Mouse (Mus musculus): ENCODE measurements around the gene Tbc1d16. TPM values are rescaled to one million over a fixed set of nuclear protein-coding genes. Genes with fewer than 3 reads are reported as not detected.
"Not testable (repeated sequence)": the region's sequence is repeated elsewhere in the genome, so short reads cannot be mapped to it uniquely, and the experiment has no call there.

The Tbc1d16 gene
- polyA plus RNA-seq, 1 experiment from 2014 or later: 27.2 TPM

DNA sequence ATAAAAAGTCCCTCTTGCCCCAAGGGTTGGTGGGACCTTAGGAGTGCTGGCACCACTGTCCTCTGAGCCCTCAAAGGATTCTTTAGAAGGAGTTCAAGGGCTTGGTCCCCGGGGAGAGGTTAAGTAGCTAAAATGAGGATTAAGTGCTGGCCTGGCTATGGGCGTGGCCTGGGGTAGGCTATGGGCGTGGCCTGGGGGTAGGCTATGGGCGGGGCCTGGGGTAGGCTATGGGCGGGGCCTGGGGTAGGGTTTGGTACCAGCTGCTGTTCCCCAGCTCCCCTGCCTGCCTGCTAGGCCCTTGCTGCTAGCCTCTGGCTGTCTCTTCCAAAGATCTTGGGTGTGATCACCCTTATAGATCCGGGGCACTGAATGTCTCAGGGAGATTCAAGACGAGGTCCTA is 117.0 kb downstream of the Tbc1d16 start:
- no peak overlapping the region for H3K9ac ChIP-seq
- no peaks in the 10 kb centered on the region for H3K9me3 ChIP-seq
- no peak overlapping the region for H3K4me3 ChIP-seq
- WGBS: 17% methylated on average over 7 of the region's 7 CpGs
- H3K27me3 ChIP-seq: peaks cover 13% of the 10 kb centered on the region; the same call in 1 of the 2 replicates
- no peaks in the 10 kb centered on the region for H3K36me3 ChIP-seq
- no peak overlapping the region for H3K27ac ChIP-seq
- H3K4me1 ChIP-seq: peaks cover 3% of the 10 kb centered on the region; the same call in 1 of the 2 replicates
- ATAC-seq (ENCODE audit: low FRiP score, low read depth): no peak
- H3K4me2 ChIP-seq (replicated peaks): no peak overlapping the region

DNA sequence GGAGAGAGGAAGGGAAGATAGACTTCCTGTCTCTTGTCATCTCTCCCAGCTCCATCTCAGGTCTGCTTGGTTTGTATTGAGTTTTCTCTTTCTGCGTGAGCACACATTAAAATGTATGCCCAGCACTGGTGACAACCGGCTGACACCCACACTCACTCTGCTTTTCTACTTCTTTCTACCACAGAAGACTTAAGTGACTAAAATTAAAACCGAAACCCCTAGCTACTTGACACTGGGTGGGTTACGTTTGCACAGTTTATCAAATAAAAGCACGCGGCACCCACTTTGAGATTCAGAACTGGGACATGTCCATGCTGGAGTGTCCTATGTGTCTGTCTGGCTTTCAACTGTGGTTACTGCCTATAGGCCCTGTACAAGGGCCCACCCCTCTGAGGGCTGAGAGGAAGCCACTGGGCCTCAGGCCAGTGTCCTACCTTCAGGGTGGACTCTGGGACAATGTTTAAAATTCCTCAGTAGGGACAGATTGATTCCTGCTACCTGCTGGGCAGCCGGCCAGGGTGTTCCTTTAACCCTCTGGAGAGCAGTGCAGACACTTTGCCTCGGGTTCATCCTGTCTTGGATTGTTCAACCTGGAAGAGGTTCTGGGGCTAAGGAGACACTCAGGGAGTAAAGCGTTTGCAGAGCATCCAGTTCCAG is 118.8 kb downstream of the Tbc1d16 start:
- H3K9me3 ChIP-seq: no peaks in the 10 kb centered on the region
- H3K4me2 ChIP-seq (replicated peaks): no peak overlapping the region
- no peak overlapping the region for H3K27ac ChIP-seq
- H3K9ac ChIP-seq: no peak overlapping the region
- ATAC-seq (ENCODE audit: low FRiP score, low read depth): no peak
- peaks cover 5% of the 10 kb centered on the region; the same call in 1 of the 2 replicates for H3K27me3 ChIP-seq
- 78% methylated on average over 9 of the region's 9 CpGs for WGBS
- H3K4me3 ChIP-seq: no peak overlapping the region
- peaks cover 13% of the 10 kb centered on the region for H3K4me1 ChIP-seq
- no peaks in the 10 kb centered on the region for H3K36me3 ChIP-seq

DNA sequence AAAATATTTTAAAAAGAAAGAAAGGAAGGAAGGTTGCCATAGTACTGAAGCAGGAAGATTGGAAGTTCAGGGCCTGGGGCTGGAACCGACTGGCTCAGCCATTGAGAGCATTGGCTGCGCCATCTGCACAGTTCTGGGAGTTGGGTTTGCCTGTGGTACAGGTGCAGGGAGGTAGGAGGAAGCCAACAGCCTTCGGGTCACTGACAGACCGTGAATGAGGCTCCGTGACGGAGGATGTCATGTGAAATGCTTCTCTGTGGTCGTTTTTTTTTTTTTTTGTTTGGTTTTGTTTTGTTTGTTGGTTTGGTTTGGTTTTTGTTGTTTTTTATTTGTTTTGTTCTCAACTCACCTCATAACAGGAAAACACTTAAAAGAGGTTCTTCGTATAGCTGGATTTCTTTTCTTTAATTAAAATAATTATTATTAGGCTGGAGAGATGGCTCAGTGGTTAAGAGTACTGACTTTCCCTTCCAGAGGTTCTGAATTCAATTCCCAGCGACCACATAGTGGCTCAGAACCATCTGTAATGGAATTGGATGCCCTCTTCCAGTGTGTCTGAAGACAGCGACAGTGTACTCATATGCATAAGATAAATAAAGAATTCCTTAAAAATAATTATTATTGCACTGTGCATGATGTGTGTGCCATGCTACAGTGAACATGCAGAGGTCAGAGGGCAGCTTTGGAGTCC is 119.6 kb downstream of the Tbc1d16 start:
- Histone ChIP-seq H3K27ac (no peak overlapping the region), H3K36me3 (no peaks in the 10 kb centered on the region), H3K4me1 (peaks cover 13% of the 10 kb centered on the region), H3K4me2 (replicated peaks) (no peak overlapping the region), H3K27me3 (peaks cover 5% of the 10 kb centered on the region; the same call in 1 of the 2 replicates), H3K9ac (no peak overlapping the region), H3K4me3 (no peak overlapping the region), H3K9me3 (no peaks in the 10 kb centered on the region)
- WGBS: 79% methylated on average over 10 of the region's 10 CpGs
- ATAC-seq (ENCODE audit: low FRiP score, low read depth): no peak

DNA sequence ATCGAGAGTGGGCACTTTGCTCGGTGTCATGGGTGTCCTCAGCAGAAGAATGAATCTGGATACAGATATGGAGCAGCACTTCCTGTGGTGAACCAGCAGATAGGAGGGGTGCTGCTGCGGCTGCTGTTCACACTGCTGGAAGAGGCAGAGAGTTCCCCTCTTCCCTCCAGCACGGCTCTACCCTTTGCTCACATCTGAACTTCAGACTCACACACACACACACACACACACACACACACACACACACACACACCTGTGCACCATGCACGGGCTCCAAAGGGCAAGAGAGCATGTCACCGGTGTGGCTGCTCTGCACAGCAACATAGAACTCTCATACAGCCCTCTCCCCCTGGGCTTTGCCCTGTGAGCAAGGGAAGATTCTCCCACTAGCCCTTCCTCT is 122.0 kb downstream of the Tbc1d16 start:
- WGBS: 54% methylated on average over 6 of the region's 6 CpGs
- no peaks in the 10 kb centered on the region for H3K9me3 ChIP-seq
- no peak for ATAC-seq (ENCODE audit: low FRiP score, low read depth)
- no peak overlapping the region for H3K4me2 ChIP-seq (replicated peaks)
- peaks cover 13% of the 10 kb centered on the region for H3K4me1 ChIP-seq
- H3K27ac ChIP-seq: no peak overlapping the region
- H3K4me3 ChIP-seq: no peak overlapping the region
- peaks cover 5% of the 10 kb centered on the region; the same call in 1 of the 2 replicates for H3K27me3 ChIP-seq
- no peaks in the 10 kb centered on the region for H3K36me3 ChIP-seq
- no peak overlapping the region for H3K9ac ChIP-seq

DNA sequence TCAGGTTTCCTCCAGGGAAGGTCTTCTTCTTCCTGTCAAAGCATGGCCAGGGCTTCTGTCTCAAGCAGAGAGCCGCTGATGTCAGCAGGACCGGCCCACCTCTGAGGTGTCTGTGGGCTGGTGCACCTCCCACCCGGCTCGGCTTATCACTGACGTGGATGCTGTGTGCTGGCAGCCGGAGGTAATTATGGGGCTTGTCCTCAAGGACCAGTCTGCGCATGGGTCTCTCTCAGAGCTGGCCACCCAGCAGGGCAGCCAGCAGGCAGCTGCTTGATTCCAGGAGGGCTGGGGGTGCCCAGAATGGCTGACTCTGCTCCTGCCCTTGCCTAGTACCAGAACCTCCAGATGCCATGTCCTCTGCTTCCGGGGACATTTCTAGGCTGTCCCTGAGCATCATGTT is 122.6 kb downstream of the Tbc1d16 start:
- H3K36me3 ChIP-seq: no peaks in the 10 kb centered on the region
- no peak for ATAC-seq (ENCODE audit: low FRiP score, low read depth)
- 24% methylated on average over 8 of the region's 8 CpGs for WGBS
- peaks cover 13% of the 10 kb centered on the region for H3K4me1 ChIP-seq
- H3K4me3 ChIP-seq: no peak overlapping the region
- H3K9ac ChIP-seq: no peak overlapping the region
- H3K27ac ChIP-seq: no peak overlapping the region
- H3K9me3 ChIP-seq: no peaks in the 10 kb centered on the region
- no peak overlapping the region for H3K4me2 ChIP-seq (replicated peaks)
- peaks cover 5% of the 10 kb centered on the region; the same call in 1 of the 2 replicates for H3K27me3 ChIP-seq

DNA sequence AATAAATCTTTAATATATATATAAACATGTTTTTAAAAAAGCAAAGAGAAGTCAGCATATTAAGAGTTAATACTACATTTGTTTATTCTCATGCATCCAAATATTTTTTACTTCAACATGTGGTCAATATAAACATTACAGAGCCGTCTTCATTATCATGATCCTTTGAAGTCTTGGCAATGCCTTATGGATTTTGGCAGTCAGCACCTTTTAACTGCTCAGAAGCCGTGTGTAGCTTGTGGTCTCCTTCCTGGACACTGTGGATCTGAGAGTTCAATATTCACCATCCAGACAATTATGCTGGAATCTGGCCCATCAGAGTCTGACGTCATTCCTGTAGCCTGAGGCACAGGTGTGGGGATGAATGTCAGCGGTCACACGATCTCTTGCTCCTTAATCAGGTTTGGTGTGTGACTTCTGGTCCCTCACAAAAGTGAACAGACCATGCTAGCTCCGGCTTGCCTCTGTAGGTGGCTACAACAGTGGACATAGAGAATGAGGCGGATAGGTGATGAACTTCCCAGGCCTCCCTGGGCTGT is 123.2 kb downstream of the Tbc1d16 start:
- H3K4me1 ChIP-seq: peaks cover 13% of the 10 kb centered on the region
- no peak overlapping the region for H3K4me2 ChIP-seq (replicated peaks)
- H3K4me3 ChIP-seq: no peak overlapping the region
- H3K9ac ChIP-seq: no peak overlapping the region
- 55% methylated on average over 7 of the region's 7 CpGs for WGBS
- H3K27ac ChIP-seq: no peak overlapping the region
- no peaks in the 10 kb centered on the region for H3K36me3 ChIP-seq
- no peaks in the 10 kb centered on the region for H3K9me3 ChIP-seq
- no peak for ATAC-seq (ENCODE audit: low FRiP score, low read depth)
- H3K27me3 ChIP-seq: peaks cover 5% of the 10 kb centered on the region; the same call in 1 of the 2 replicates

DNA sequence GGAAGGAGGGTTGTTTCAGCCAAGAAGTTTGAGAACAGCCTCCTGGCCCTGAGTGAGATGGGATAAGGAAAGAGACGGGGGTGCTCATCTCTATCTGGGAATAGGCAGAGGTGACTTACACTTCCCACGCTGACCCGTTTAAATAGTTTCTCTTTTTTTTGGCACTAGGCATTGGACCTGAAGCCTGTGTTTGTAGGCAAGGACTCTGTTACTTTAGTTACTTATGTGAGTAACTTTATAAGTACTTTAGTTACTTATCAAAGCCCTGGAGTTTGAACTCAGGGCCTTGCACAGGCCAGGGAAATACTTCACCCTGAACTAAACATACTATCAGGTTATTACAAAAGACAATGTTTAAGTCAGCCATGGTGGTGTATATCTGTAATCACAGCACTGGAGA is 124.3 kb downstream of the Tbc1d16 start:
- Histone ChIP-seq H3K27me3 (peaks cover 5% of the 10 kb centered on the region; the same call in 1 of the 2 replicates), H3K4me1 (peaks cover 13% of the 10 kb centered on the region), H3K4me2 (replicated peaks) (no peak overlapping the region), H3K9ac (no peak overlapping the region), H3K36me3 (no peaks in the 10 kb centered on the region), H3K9me3 (no peaks in the 10 kb centered on the region), H3K4me3 (no peak overlapping the region), H3K27ac (no peak overlapping the region)
- ATAC-seq (ENCODE audit: low FRiP score, low read depth): no peak
- WGBS: 90% methylated on average over 3 of the region's 3 CpGs

DNA sequence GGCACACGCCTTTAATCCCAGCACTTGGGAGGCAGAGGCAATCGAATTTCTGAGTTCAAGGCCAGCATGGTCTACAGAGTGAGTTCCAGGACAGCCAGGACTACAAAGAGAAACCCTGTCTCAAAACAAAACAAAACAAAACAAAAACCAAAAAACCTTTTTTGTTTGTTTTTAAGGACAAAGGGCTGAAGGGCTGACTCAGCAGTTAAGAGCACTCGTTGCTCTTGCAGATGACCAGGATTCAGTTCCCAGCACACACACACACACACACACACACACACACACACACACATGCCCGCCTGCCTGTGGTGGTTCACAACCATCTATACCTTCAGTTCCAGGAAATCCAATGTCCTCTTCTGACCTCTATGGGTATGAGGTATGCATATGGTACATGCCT is 127.9 kb downstream of the Tbc1d16 start:
- not testable (repeated sequence) for ATAC-seq (ENCODE audit: low FRiP score, low read depth); H3K4me3 ChIP-seq; H3K4me2 ChIP-seq (replicated peaks); H3K9ac ChIP-seq; H3K27ac ChIP-seq; H3K4me1 ChIP-seq; H3K9me3 ChIP-seq; H3K36me3 ChIP-seq
- H3K27me3 ChIP-seq: peaks cover 15% of the 10 kb centered on the region
- WGBS: 71% methylated on average over 4 of the region's 4 CpGs

DNA sequence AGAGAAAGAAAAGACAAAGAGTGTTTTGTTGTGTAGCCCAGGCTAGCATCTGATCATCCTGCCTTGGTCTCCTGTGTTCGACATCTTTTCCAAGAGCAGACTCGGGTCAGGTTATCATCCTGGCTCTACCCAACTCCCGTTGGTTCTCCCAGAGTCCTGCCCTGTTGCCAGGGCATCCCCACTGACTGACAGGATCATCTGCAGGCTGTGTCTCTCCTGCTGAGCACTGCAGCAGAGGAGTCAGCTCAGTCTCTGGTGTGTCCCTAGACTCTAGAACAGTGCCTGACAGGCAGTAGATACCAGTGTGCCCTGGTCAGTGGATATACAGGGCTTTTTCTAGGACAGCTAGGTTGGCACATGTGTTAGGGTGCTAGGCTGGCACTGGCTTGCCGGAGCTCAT is 130.1 kb downstream of the Tbc1d16 start:
- Histone ChIP-seq H3K27ac (no peak overlapping the region), H3K4me3 (no peak overlapping the region), H3K4me1 (0 out of 2 replicates have a peak, but pooled peaks cover 3% of the 10 kb centered on the region), H3K36me3 (no peaks in the 10 kb centered on the region), H3K9me3 (no peaks in the 10 kb centered on the region), H3K27me3 (peaks cover 17% of the 10 kb centered on the region), H3K4me2 (replicated peaks) (no peak overlapping the region), H3K9ac (no peak overlapping the region)
- 67% methylated on average over 4 of the region's 4 CpGs for WGBS
- ATAC-seq (ENCODE audit: low FRiP score, low read depth): no peak

DNA sequence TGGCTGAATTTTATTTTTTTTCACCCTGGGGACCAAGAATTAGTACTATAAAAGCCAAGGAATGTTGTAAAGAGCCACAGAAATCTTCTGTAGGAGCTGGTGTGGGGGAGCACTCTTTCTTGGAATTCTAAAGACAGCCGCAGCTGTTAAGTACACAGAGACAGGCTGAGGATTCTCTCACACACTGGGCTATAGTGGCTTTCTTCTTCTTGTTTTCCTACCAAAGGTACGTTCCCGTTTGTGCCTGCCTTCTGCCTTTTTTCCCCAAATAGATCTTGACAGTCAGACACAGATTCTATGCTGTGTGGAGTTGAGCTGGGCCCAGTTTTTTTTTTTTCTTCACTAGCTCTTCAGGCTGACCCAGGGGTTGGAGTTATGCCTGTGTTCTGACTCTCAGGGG is 132.9 kb downstream of the Tbc1d16 start:
- H3K9ac ChIP-seq: no peak overlapping the region

DNA sequence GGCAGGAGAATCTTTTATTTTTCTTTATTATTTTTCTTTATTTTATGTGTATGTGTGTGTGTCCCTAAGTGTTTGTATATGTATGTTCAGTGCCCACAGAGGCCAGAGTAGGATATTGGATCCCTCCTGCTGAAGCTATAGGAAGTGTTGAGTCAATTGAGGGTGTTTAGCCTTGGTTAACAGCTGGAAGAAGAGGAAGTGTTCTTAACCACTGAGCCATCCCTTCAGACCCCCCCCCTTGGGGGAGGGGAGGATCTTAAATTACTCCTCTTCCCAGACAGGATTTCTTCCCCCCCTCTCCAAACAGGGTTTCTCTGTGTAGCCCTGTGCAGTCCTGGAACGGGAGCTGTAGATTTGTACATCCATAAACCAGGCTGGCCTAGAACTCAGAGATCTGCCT is 135.0 kb downstream of the Tbc1d16 start:
- no peak for ATAC-seq (ENCODE audit: low FRiP score, low read depth)
- Histone ChIP-seq H3K27ac (no peak overlapping the region), H3K4me3 (no peak overlapping the region), H3K9ac (no peak overlapping the region), H3K27me3 (peaks cover 42% of the 10 kb centered on the region), H3K9me3 (no peaks in the 10 kb centered on the region), H3K4me1 (peaks cover 35% of the 10 kb centered on the region), H3K4me2 (replicated peaks) (no peak overlapping the region), H3K36me3 (no peaks in the 10 kb centered on the region)
- whole genome bisulfite sequencing: 54% methylated on average over 1 of the region's 1 CpGs

More for the DNA sequence above, 132.9 kb downstream of the Tbc1d16 start:
- no peak overlapping the region for H3K27ac ChIP-seq
- peaks cover 23% of the 10 kb centered on the region for H3K27me3 ChIP-seq
- H3K36me3 ChIP-seq: no peaks in the 10 kb centered on the region
- no peak overlapping the region for H3K4me3 ChIP-seq
- no peak for ATAC-seq (ENCODE audit: low FRiP score, low read depth)
- H3K9me3 ChIP-seq: no peaks in the 10 kb centered on the region
- 62% methylated on average over 3 of the region's 3 CpGs for WGBS
- peaks cover 14% of the 10 kb centered on the region for H3K4me1 ChIP-seq
- H3K4me2 ChIP-seq (replicated peaks): no peak overlapping the region
